Mouse (Mus musculus): ENCODE measurements around the gene Foxj1. TPM values are rescaled to one million over a fixed set of nuclear protein-coding genes. Genes with fewer than 3 reads are reported as not detected.

Foxj1 gene
- total RNA-seq, 4 experiments from 2014 or later: 0.26 TPM; not detected in 3

Other genes with a start within 250 kb of the Foxj1 start
- gene Wbp2, start 248.4 kb downstream of the Foxj1 start, total RNA-seq (2022): 100 to 1,000 TPM; 108 to 126 (median 116) TPM
- 10 to 100 TPM; 17.9 to 25.7 (median 22.1) TPM for gene Trim47, start 208.2 kb downstream of the Foxj1 start, total RNA-seq (2022)
- gene Trim65, start 204.3 kb downstream of the Foxj1 start, total RNA-seq (2022): 1 to 10 TPM; 6.6 to 8.2 (median 7.6) TPM
- gene Mrpl38, start 196.5 kb downstream of the Foxj1 start, total RNA-seq (2022): 10 to 100 TPM; 60.0 to 66.2 (median 63.9) TPM
- gene Fbf1, start 167.2 kb downstream of the Foxj1 start, total RNA-seq (2022): 10 to 100 TPM; 14.5 to 16.4 (median 15.2) TPM
- gene Ten1, start 136.5 kb downstream of the Foxj1 start, total RNA-seq (2022): 10 to 100 TPM; 10.1 to 15.1 (median 10.8) TPM
- gene Acox1, start 136.4 kb downstream of the Foxj1 start, total RNA-seq (2022): 100 to 1,000 TPM; 199 to 220 (median 213) TPM
- gene Evpl, start 97.3 kb downstream of the Foxj1 start, total RNA-seq (2022): under 1 TPM; 0.49 to 0.94 (median 0.56) TPM
- 10 to 100 TPM; 61.3 to 72.1 (median 66.2) TPM for gene Srp68, start 61.2 kb downstream of the Foxj1 start, total RNA-seq (2022)
- not detected for gene Galr2, start 54.5 kb downstream of the Foxj1 start, total RNA-seq (2022)
- 10 to 100 TPM; 49.0 to 65.8 (median 54.2) TPM for gene Exoc7, start 28.2 kb downstream of the Foxj1 start, total RNA-seq (2022)
- 10 to 100 TPM in 2 of 4 experiments, 1 to 10 TPM in 2; 7.5 to 12.5 (median 9.4) TPM for gene Rnf157, start 77.6 kb upstream of the Foxj1 start, total RNA-seq (2022)
- 10 to 100 TPM; 28.2 to 36.0 (median 32.7) TPM for gene Ubald2, start 98.7 kb upstream of the Foxj1 start, total RNA-seq (2022)
- under 1 TPM in 1 of 4 experiments, not detected in 3; 0.03 TPM for gene Qrich2, start 130.8 kb upstream of the Foxj1 start, total RNA-seq (2022)
- 10 to 100 TPM; 24.5 to 29.9 (median 26.0) TPM for gene Prpsap1, start 158.8 kb upstream of the Foxj1 start, total RNA-seq (2022)
- gene Sphk1, start 195.5 kb upstream of the Foxj1 start, total RNA-seq (2022): 1 to 10 TPM in 1 of 4 experiments, under 1 TPM in 3; 0.57 to 1.3 (median 0.98) TPM
- 10 to 100 TPM; 27.4 to 33.1 (median 29.8) TPM for gene Ube2o, start 246.0 kb upstream of the Foxj1 start, total RNA-seq (2022)

Data from heart, adult 8-10 months (tissue).